Mouse (Mus musculus): ENCODE measurements around the gene Gse1.

Gse1 gene

DNA sequence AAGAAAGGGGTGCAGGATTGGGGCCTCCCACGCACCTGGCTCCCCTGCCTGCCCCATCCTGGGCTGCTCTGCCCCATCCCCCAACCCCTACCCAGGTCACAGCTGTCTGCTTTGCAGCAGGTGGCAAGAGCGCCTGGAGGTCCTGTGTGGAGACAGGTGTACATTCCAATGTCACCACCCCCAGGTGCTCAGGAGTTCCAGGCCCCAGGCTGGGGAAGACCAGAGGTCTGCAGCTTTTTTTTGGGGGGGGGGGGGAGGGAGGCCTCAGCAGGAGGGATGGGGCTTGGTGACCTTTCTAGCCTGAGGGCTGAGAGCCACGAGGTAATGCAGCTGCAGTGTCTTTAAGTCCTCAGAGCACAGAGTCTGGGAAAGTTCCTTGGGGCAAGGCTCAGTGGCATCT is 300.1 kb downstream of the Gse1 start:
- CTCF ChIA-PET, result interaction anchor here (0.5 to 0.6 kb wide), 2 partner anchors 45 to 196 kb away, joined by 3 to 5 read pairs; no protein-coding TSS in a partner anchor

DNA sequence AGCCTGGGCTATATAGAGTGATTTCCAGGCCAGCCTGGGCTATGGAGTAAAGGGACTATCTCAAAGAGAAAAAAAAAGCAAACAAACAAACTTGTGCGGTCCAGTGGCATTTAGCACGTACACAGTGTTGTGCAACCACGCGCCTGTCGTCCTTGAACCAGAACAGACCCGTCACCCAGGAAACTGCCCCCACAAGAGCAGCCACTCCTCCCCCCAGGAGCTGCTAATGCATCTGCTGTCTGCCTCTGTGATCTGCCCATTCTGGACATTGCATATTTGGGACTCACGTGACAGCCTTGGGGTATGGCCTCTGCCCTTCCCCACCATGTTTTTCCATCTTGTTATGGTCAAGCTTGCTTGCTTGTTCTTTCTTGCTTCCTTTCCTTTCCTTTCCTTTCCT is 301.0 kb downstream of the Gse1 start:
- CTCF ChIA-PET, result no interaction called here

DNA sequence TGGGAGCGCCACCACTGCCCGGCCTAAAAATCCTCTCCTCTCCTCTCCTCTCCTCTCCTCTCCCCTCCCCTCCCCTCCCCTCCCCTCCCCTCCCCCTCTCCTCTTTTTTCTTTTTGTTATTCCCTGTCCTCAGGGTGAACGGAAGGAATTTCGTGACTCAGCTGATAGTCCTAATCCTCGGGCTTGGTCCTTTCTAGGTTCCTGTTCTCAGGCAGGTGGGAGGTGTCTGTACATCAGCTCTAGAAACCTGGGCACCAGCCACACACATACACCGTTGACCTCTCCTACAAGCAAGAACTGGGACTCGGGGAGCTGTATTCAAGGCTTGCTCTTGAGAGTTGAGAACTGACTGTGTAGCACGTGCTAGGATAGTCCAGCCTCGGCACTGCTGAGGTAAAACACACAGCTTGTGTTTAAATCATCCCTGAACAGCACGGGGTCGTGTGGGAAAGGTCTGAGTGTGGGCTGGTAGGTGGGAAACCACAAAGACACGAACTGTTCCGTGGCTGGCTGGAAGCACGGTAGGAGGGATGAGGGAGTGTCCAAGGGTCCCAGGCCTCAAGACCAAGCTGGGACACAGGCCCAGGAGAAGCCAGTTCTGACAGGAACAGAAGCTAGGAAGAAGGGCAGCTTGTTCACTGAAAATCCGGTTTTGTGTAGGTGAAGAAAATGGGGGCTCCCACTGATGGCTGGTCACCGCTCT is 302.8 kb downstream of the Gse1 start:
- CTCF ChIA-PET, result interaction anchor here (0.7 to 1.6 kb wide), 4 partner anchors 20 to 217 kb away, joined by 3 to 25 read pairs (median 11); no protein-coding TSS in a partner anchor

DNA sequence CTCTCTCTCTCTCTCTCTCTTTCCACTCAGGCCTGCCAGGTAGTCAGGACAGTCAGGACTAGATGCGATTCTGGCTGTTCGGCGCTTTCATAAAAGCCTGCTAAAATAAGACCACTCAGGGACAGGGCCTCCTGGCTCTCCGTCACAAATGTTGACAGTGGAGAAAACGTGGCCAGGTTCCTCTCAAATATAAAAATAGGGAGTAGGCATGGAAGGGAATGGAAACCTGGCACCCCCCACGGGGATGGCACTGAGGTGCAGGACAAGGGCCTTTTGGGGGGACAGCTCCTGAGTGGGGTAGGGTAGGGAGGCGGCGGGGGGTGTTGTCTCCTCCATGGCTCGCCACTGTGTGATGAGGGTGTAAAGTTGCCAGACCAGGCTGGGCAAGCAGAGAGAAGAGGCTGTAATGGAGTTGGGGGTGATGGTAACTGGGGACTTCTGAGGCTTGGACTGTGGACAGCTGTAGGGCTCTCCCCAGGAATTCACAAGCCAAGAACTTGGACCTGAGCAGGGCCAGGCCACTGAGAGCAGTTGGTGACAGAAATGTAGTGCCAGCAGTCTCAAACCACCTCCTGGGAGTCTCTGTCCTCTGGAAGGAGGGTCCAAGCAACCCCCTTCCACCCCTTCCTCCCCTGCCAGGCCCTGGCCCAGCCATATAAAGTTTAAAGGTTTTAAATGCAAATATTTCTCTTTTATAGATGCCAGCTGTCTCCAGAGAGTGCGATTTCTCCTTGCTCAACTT is 303.7 kb downstream of the Gse1 start:
- CTCF ChIA-PET, result interaction anchor here (0.5 to 1.6 kb wide), 4 partner anchors 19 to 67 kb away, joined by 3 to 25 read pairs (median 3); no protein-coding TSS in a partner anchor

DNA sequence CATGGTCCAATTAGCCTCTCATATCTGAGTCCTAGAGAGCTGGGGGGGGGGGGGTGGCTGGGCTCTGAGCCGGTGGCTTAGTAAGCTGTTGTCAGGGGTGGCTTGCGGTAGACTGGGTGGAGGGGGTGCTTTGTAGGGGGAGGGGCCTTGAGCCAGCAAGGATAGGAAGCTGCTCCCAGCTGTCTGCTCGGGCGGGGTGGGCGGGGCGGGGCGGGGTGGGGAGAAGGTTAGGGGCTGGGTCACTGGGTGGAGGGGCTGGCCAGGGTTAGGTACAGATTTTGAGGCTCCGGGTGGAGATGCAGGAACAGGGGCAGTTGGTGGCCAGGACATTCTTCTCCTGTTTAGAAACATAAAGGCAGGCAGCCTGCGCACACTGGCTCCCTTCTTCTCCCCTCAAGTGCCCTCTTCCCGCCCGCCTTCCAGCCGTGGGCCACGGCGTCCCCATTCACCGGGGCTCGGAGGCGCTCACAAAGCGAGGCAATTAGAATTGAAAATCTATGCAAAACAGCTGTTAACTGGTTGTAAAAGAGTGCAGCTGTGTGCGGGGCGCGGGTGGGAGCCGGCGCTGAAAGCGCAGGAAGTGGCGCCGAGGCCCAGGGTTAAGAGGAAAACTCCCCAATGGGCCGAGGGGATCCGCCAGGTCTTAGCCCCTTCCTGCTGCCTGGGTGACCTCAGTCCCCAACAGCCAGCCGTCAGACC is 304.4 kb downstream of the Gse1 start:
- CTCF ChIA-PET, result interaction anchor here (0.5 to 1.6 kb wide), 3 partner anchors 24 to 68 kb away, joined by 3 read pairs; no protein-coding TSS in a partner anchor

DNA sequence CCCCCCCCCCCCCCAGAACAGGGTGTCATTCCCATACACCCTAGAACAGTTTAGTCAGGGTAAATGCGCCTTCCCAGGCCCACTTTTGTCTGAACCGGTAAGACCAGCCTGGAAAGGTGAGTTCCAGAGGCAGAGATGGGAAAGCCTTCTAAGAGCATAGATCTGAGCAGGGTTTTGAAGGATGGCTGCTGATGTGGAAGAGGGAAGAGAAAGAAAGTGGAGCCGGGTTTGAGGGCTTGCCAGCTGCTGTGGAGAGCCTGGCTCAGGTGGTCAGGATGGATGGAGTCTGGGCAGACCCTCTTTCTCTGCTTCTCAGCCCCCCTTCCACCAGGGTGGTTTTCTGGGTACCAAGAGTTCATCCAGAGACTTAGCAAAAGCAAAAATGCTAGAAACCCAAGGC is 305.1 kb downstream of the Gse1 start:
- CTCF ChIA-PET, result no interaction called here

GRCm38 (mm10) chr8:120534080-120534479 is 305.8 kb downstream of the Gse1 start:
- CTCF ChIA-PET, result interaction anchor here (1.2 kb wide), 1 partner anchor 126 kb away, joined by 3 read pairs; no protein-coding TSS in a partner anchor

DNA sequence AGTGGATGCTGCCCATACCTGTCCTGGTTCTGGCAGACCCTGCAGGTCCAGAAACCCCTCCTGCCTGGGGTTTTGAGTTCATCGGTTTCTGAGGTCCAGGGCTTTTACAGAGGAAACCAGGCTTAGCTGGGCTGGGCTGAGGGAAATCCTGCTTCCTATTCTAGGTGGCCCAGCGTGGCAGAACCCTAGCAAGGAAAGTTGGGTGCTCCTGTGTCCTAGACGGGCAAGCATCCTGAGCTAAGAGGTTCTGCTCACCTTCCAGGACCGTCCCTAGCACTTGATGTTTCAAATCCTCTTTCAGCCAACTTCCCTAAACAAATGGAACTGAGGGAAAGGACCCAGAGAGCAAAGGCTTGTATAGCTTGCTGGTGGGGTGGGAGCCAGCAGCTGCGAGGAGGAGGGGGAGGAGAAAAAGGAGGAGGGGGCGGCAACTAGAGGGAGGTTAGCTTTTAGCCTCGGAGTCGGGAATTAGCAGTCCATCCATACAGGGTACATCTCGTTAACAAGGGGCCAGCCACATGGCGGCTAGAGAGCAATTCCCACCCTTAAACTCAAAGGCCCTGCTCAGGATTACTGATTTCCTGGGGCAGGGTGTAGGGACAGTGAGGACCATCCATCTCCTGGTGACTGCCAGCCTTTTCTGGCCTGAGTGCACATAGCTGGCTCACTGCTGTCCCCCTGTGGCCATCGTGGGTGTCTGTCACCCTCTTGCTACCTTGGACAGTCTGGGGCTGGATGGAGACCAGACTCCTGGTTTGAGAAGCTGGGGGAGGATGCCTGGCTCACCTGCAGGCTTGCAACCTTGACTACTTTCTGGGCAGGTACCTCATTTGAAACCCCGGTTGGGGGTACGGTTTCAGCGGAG is 306.5 kb downstream of the Gse1 start:
- CTCF ChIA-PET, result interaction anchor here (0.6 to 1.4 kb wide), 5 partner anchors 16 to 135 kb away, joined by 3 to 7 read pairs (median 3); no protein-coding TSS in a partner anchor

DNA sequence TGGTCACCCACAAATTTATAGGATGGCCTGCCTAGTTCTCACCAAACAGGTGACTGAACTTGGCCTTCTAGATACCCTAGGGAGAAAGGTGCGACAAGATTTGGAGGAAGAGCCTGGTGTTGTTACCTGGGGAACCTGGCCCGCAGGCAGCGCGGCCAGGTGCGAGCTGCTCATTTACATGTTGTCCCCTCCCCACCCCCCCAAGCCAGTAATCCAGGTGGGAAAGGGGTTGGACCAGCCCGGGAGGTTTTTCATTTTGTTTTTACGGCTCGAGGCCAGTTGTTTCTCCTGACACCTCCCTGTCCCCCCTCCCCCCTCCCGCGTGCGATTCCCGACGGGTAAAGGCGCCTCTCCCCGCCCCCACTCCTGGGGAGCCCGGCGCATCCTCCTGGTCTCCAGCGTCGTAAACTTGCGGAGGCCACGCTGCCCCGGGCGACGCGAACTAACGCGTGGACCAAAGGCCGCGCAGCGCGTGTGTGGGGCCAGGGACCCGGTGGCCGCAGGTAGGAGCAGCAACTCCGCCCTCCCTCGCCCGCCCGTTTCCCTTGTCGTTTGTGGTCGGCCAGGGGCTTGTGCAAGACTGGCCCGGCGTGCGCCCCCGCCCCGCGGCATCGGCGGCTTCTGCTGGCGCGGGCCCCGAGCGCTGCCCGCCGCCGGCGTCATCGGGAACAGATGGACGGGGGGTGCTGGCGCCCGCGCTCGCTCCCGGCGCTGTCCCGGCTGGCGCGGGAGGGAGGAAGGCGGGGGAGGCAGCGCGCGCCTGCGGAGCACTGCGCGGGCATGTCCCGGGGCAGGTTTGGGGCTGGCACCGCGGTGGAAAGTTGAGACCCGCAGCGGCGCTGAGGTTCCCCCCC is 307.4 kb downstream of the Gse1 start:
- CTCF ChIA-PET, result interaction anchor here (0.5 to 1.4 kb wide), 6 partner anchors 15 to 178 kb away, joined by 3 to 7 read pairs (median 4); no protein-coding TSS in a partner anchor

GRCm38 (mm10) chr8:120536306-120537206 is 308.3 kb downstream of the Gse1 start:
- CTCF ChIA-PET, result interaction anchor here (0.5 to 0.6 kb wide), 3 partner anchors 35 to 179 kb away, joined by 3 to 7 read pairs (median 7); no protein-coding TSS in a partner anchor

DNA sequence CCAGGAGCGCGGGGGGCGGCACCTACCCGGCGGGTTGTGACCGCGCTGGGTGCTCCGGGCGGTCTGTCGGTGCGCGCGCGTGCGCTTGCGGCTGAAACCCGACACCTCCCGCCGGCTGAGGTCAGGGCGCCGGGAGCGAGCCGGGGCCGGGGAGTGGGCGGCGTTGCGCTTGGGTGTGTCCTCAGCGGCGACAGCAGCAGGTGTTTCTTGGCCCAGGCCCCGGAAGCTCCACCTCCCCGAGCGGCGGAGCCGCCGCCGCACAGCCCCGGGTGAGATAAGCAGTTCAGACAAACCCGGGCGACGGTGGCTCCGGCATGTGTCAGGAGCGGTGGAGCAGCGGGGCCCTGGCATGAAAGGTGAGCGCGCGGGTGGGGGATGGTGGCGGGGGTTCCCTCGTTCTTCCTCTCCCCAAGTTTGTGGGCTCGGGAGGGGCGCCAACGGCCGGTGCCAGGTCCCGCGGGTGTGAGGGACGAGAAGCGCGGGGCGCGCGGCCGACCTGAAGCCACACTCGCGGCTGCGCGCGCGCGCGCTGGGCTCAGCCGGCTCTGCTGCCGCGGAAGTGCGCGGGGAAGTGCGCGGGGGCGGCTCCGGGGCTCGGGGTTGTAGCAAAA is 309.1 kb downstream of the Gse1 start:
- CTCF ChIA-PET, result no interaction called here

DNA sequence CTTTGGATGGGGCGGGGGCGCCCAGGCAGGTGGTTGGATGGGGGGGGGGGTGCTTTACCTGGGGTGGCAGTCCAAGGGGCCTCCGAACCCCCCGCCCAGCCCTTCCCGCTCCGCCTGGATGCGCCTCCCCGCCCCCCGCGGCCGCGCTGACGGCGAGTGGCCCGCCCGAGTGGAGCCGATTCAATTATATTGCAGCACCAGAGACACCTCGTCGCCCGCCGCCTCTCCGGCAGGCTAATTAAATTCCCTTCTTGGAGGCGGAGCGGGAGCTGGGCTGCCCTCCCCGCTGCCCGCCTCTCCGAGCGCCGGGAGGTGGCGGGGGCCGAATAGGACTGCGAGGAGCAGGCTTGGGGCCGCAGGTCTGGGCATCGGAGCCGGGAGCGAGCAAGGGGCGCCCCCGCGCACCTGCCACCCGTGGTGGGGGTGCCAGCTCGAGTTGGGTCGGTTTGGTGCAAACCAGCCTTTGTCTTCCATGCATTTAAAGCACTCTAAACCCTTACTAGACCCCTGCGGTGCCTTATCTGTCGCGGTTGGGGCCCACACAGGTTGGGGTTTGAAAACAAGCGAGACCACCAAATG is 309.7 kb downstream of the Gse1 start:
- CTCF ChIA-PET, result interaction anchor here (0.6 kb wide), 1 partner anchor 9 kb away, joined by 3 read pairs; no protein-coding TSS in a partner anchor

GRCm38 (mm10) chr8:120538397-120539240 is 310.4 kb downstream of the Gse1 start:
- CTCF ChIA-PET, result interaction anchor here (0.6 kb wide), 1 partner anchor 8 kb away, joined by 3 read pairs; no protein-coding TSS in a partner anchor

GRCm38 (mm10) chr8:120539381-120539774 is 311.1 kb downstream of the Gse1 start:
- CTCF ChIA-PET, result interaction anchor here (0.7 kb wide), 1 partner anchor 53 kb away, joined by 4 read pairs; no protein-coding TSS in a partner anchor

DNA sequence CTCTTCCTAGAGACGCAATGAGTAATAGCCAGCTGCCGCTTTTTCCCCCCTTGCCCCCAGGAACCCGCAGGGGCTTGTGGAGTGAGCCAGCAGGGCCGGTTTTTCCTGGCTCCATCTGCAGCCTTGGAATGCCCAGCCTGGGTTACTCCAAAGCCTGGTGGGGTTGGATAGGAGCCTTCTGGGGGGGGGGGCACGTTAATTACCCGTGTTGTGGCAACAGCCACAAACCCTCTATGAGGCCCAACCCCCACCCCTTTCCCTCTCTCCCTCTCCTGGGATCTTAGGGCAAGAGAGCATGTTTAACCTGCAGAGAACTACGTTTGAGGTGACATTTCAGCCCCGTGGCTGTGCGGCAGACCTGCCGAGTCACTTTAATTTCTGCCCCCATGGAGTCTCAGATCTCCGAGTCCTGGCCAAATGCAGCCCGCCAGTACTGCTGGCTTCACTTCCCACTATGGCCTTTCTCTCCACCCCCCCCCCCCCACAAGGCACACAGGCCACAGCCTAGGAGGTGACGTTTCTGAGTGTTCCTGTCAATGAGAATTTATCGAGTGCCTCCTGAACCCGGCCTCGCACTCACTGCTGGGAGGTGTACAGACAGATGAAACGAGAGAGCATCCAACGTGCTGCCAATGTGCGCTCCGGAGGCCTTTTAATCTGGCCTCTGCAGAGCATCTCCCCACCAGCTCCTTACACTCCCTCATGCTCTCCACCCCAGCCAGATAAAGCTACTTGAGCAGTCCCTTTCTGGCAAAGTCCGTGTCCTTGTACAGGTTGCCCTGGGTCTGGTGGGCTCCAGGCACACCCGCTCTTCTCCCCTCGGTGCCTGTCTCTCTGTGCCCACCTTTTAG is 311.7 kb downstream of the Gse1 start:
- CTCF ChIA-PET, result interaction anchor here (0.7 kb wide), 1 partner anchor 53 kb away, joined by 4 read pairs; no protein-coding TSS in a partner anchor

DNA sequence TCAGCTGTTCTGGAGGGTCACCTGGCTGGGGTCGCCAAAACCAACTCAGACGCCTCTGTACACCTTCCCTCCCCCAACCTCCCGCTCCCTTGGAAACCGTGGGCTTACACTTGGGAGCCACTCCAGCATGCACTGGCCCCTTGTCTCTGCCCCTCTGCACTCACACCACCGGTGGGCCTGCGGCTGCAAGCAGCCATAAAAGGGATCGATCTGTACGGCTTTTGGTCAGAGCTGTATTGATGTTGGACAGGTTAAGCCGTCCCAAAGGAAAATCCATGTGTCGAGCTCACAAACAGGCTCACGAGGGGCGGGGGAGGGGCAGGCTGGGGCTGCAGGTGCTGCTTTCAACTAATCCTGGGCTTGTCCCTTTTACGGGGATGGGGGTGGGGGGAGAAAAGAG is 314.7 kb downstream of the Gse1 start:
- CTCF ChIA-PET, result interaction anchor here (0.7 kb wide), 2 partner anchors 29 to 121 kb away, joined by 3 to 9 read pairs; no protein-coding TSS in a partner anchor
